Mouse (Mus musculus) limb, embryonic 12.5 days (tissue): ENCODE measurements around the gene Kmt5c. TPM values are rescaled to one million over a fixed set of nuclear protein-coding genes. Genes with fewer than 3 reads are reported as not detected.
A peak's percentile ranks its signal among the peaks of the same experiment; 100 is the strongest.

Experiments
- ATAC-seq: fragments of 200-750 bp; cut with Nextera tagmentation; 2 replicates; pipeline ENCODE4 v1.8.0; 2017; ENCODE audit warnings: low read depth, moderate TSS enrichment; ENCODE audit not compliant: insufficient number of reproducible peaks, insufficient read depth, low FRiP score, low TSS enrichment
- H3K27ac ChIP-seq: fragments of 300-500 bp; sonication (generic); 2 replicates; pipeline ENCODE4 v1.5.1; 2016; ENCODE audit warnings: mild to moderate bottlenecking, moderate library complexity
- H3K27me3 ChIP-seq: fragments of 300-500 bp; sonication (generic); 2 replicates; pipeline ENCODE4 v1.6.1; 2016; ENCODE audit warnings: mild to moderate bottlenecking, moderate library complexity
- H3K36me3 ChIP-seq: fragments of 300-500 bp; sonication (generic); 2 replicates; pipeline ENCODE4 v1.6.1; 2016; ENCODE audit warnings: mild to moderate bottlenecking, moderate library complexity
- H3K4me1 ChIP-seq: fragments of 300-500 bp; sonication (generic); replicated peaks from 2 replicates; pipeline ENCODE4 v1.6.1; 2016
- H3K4me2 ChIP-seq: fragments of 300-500 bp; sonication (generic); 2 replicates; pipeline ENCODE4 v1.6.1; 2016; ENCODE audit warnings: mild to moderate bottlenecking, moderate library complexity
- H3K4me3 ChIP-seq: fragments of 300-500 bp; sonication (generic); replicated peaks from 2 replicates; pipeline ENCODE4 v1.5.1; 2016; ENCODE audit warnings: mild to moderate bottlenecking
- H3K9ac ChIP-seq: fragments of 300-500 bp; sonication (generic); replicated peaks from 2 replicates; pipeline ENCODE4 v1.6.1; 2016; ENCODE audit warnings: mild to moderate bottlenecking, moderate library complexity
- H3K9me3 ChIP-seq: fragments of 300-500 bp; sonication (generic); 2 replicates; pipeline ENCODE4 v1.6.1; 2016; ENCODE audit warnings: mild to moderate bottlenecking, moderate library complexity
- WGBS: fragments of 180-500 bp; shearing (Covaris S2); methylation state at CpG from one replicate; pipeline ENCODE4 v1.1.7; 2016; 5-methylcytosine and 5-hydroxymethylcytosine counted together
- polyA plus RNA-seq: library from polyadenylated mRNA; unstranded; fragments of >200 nt; fragmentation: Nextera tagmentation; extraction: Ambion mirVana; gene quantifications from 2 replicates; pipeline ENCODE4 v1.2.1, GENCODE M21; 2016

Kmt5c gene
- polyA plus RNA-seq, 1 experiment from 2014 or later: 67.3 TPM

DNA sequence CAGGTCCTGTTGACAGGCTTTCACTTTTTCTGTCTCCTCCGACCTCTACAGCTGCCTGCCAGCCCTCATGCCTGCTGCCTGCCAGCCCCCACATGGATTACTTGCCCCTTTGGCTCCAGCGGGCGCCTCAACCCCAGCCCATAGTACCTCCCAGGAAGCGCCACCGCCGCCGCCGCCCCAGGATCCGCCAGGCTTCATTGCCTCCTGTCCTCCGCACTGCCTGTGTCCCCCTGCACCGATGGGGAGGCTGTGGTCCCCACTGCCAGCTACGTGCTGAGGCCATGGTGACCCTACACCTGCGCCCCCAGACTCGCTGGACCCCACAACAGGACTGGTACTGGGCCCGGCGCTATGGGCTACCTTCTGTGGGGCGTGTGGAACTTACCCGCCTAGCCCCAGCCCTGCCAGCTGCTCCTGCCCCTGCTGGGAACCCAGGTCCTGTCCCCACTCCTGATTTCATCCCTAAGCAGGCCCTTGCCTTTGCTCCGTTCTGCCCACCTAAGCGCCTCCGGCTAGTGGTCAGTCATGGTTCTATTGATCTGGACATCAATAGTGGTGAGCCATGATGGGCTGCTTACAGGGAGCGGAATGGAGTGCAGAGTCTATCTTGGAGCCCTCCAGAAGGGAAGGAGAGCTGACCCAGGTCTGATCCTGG is 6.5 kb downstream of the Kmt5c start:
- WGBS: 88% methylated on average over 22 of the region's 22 CpGs
- H3K27me3 ChIP-seq: no peaks in the 10 kb centered on the region
- no peaks in the 10 kb centered on the region for H3K9me3 ChIP-seq
- no peak for ATAC-seq
- no peak overlapping the region for H3K4me3 ChIP-seq
- no peak overlapping the region for H3K4me2 ChIP-seq
- H3K27ac ChIP-seq: no peak overlapping the region
- H3K4me1 ChIP-seq: peaks cover 10% of the 10 kb centered on the region
- H3K36me3 ChIP-seq: peaks cover 55% of the 10 kb centered on the region
- H3K9ac ChIP-seq: no peak overlapping the region

DNA sequence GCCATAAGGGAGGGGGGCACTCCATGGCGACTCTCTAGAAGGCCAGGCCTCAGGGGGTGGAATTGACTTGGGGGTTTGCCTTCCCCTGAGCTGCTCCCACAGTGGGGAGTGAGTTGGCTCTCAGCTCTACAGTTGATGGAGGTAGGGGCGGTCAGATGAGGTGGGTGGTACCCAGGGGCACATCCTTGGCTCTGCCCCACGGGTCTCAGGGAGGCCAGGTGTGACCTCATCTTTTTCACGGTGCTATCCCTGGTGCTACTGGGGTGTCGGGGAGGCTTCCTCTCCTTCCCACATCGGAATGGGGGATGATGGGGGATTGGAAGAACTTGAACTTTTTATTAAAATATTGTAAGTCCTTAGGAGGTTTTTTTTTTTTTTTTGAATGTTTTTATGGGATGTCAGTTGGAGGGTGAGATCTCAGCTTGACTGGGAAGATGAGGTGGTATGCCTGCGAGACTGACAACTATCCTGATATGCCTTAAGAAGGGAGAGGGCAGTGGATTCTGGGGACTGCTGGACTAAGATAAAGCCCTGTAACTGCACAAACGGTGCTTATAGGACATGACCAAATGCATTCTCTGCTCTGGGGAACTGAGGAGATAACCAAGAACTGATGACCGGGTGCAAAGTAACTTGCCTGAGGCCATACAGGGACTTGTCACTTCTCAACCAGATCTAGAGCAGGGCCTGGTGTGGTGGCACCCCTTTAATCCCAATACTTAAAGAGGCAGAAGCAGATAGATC is 7.4 kb downstream of the Kmt5c start:
- no peak for ATAC-seq
- H3K4me2 ChIP-seq: no peak overlapping the region
- H3K9me3 ChIP-seq: no peaks in the 10 kb centered on the region
- no peak overlapping the region for H3K9ac ChIP-seq
- H3K4me1 ChIP-seq: peaks cover 10% of the 10 kb centered on the region
- peaks cover 49% of the 10 kb centered on the region for H3K36me3 ChIP-seq
- H3K27me3 ChIP-seq: no peaks in the 10 kb centered on the region
- H3K27ac ChIP-seq: no peak overlapping the region
- H3K4me3 ChIP-seq: no peak overlapping the region
- WGBS: 66% methylated on average over 9 of the region's 9 CpGs

DNA sequence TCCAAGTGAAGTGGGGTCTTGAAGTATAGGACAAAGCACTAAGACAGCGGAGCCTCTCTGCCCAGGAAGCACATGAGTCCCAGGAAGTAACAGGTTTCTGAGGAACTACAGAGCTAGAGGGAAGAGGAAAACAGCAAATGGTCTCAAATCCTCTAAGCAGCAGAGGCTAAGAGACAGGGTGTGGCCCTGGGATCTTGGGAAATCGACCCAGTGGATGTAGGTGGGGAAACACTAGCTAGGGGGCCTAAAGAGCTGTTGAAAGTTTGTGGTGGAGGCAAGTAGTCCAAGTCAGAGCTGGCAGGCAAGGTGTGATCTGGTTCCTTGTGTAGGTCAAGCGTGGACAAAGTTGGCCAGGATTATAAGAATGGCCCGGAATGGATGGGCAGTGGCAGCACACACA is 8.4 kb downstream of the Kmt5c start:
- no peak for ATAC-seq
- H3K4me3 ChIP-seq: no peak overlapping the region
- H3K9me3 ChIP-seq: no peaks in the 10 kb centered on the region
- WGBS: 76% methylated on average over 4 of the region's 4 CpGs
- no peak overlapping the region for H3K9ac ChIP-seq
- H3K27ac ChIP-seq: no peak overlapping the region
- peaks cover 40% of the 10 kb centered on the region for H3K36me3 ChIP-seq
- H3K4me1 ChIP-seq: peaks cover 12% of the 10 kb centered on the region
- no peak overlapping the region for H3K4me2 ChIP-seq
- no peaks in the 10 kb centered on the region for H3K27me3 ChIP-seq

DNA sequence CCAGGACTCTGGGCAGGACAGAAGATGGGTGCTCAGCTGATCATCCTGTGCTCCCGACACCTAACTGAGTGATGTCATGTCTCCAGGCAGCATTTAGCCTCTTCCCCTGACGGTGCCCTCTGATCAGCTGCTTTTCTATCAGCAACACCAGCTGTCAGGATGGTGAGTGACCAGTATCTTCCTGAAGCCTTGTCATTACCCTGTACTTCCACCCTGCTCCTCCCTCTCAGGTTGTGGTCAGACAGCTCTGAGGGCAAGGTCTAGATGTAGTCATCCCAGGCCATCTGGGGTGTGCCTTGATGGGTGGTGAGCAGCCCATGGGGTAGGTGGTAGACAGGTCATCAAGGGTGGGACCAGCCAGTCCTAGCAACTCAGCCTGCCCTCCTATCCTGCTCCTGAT is 9.3 kb downstream of the Kmt5c start:
- Histone ChIP-seq H3K9ac (no peak overlapping the region), H3K4me3 (no peak overlapping the region), H3K27ac (no peak overlapping the region), H3K4me1 (peaks cover 12% of the 10 kb centered on the region), H3K27me3 (no peaks in the 10 kb centered on the region), H3K36me3 (peaks cover 31% of the 10 kb centered on the region), H3K4me2 (no peak overlapping the region), H3K9me3 (no peaks in the 10 kb centered on the region)
- ATAC-seq: no peak
- WGBS: 89% methylated on average over 2 of the region's 2 CpGs

DNA sequence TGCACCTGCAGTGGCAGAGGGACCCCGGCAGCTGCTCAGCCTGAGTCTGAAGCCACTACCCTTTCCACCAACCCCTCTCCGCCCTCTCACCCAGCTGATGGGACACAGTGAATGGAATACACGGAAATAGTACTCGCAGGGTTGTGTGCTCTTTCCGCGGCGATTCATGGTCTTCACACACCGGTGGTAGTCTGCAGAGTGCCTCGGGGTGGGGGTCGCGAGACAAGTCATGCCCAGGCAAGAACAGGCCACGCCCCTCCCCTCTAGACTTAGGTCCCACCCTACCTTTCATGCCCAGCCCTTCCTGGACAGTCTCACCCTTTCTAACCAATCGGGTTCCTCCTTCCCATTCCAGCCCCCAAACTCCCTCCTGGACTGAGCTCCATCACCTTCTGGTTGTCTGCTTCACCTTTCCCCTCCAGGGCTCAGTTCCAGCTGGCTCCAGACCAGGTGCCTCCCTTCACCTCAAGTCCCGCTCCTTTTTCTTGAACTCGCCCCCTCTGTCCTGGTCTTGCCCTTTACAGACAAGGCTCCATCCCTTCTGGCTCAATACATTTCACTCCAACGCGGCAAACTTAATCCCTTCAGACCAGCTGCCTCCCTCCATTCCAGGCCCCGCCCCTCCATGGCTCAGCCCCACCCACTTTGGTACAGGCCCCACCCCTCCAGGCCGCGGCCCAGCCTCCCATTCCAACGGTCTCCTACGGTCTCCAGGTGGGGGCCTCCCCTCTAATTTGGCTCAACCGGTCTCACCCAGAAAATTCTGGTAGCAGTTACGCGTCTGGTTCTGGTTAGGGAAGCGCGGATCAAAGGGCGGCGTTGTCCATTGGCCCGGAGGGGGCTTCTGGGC is 12.3 kb downstream of the Kmt5c start:
- H3K4me2 ChIP-seq: peak overlapping the region; percentile 61
- H3K36me3 ChIP-seq: peaks cover 4% of the 10 kb centered on the region; the same call in 1 of the 2 replicates
- H3K9ac ChIP-seq: peak overlapping the region; percentile 42
- ATAC-seq: peak; percentile 63
- WGBS: 2% methylated on average over 30 of the region's 30 CpGs
- H3K9me3 ChIP-seq: 0 out of 2 replicates have a peak, but pooled peaks cover 5% of the 10 kb centered on the region
- H3K27me3 ChIP-seq: no peaks in the 10 kb centered on the region
- H3K27ac ChIP-seq: peak overlapping the region; percentile 87
- peaks cover 12% of the 10 kb centered on the region for H3K4me1 ChIP-seq
- peak overlapping the region; percentile 44 for H3K4me3 ChIP-seq

DNA sequence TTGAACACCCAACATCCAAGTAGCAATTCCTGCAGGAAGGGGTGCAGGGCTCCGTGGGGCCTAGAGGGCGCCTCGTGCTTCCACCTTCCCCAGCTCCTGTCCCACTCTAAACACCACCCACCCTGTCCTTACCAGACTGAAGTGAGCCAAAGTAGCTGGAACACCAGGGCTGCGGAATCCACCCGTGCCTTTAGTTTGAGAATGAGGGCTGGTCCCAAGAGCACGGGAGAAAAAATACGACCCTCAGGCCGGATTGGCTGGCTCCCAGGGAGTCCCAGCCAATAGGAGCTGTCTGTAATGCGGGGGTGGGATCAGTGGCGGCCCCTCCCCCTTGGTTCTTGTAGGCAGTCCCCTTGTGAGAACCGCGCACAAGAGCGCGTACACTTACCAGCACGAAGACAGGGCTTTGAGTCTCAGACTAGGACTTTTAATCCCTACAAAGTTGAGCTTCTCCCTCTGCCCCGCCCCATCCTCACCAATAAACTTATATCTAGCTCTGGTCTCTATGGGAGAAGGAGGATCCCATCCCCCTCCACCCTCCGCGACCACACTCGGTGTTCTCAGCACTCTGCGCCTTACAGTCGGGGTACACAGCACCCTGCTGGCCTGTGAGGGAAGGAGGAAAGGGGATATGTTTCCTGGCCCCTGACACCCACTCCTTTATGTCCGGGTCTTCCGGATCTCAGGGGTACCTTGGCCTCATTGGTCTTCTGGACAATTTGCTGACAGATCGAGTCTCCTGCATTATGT is 13.1 kb downstream of the Kmt5c start, which contains the start of gene Cox6b2:
Gene Cox6b2, minus strand, starts transcription at position 274 of the 750 bp plus-strand sequence.
- H3K9ac ChIP-seq: peak within 1 kb of the TSS; percentile 42
- no peaks in the 10 kb centered on the region for H3K27me3 ChIP-seq
- H3K27ac ChIP-seq: peak within 1 kb of the TSS; percentile 87
- peaks cover 4% of the 10 kb centered on the region; the same call in 1 of the 2 replicates for H3K36me3 ChIP-seq
- H3K9me3 ChIP-seq: 0 out of 2 replicates have a peak, but pooled peaks cover 5% of the 10 kb centered on the region
- ATAC-seq: peak; percentile 93
- WGBS: 5% methylated on average over 24 of the region's 24 CpGs
- peak within 1 kb of the TSS; percentile 61 for H3K4me2 ChIP-seq
- H3K4me1 ChIP-seq: peaks cover 12% of the 10 kb centered on the region
- peak within 1 kb of the TSS; percentile 44 for H3K4me3 ChIP-seq

DNA sequence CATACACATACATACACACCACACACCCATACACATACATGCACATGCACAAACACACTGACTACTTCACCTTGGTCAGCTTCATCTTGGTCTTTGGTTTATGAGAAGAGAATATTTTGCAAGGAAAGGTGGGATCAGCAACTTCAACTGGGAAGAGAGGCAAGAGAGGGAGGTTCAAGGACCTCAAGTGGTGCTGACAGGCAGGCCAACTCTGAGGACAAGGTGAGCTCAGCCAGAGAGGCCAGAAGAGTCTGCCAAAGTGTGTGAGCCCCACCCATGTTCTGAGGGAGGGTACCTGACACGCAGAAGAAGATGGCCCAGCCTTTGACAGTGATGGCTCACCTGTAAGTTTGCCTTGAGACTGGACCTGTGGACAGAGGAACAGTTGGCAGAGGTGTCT is 19.8 kb downstream of the Kmt5c start:
- H3K36me3 ChIP-seq: no peaks in the 10 kb centered on the region
- H3K27ac ChIP-seq: no peak overlapping the region
- no peak for ATAC-seq
- 50% methylated on average over 1 of the region's 1 CpGs for WGBS
- no peaks in the 10 kb centered on the region for H3K4me1 ChIP-seq
- no peaks in the 10 kb centered on the region for H3K27me3 ChIP-seq
- H3K4me3 ChIP-seq: no peak overlapping the region
- H3K9ac ChIP-seq: no peak overlapping the region
- 0 out of 2 replicates have a peak, but pooled peaks cover 5% of the 10 kb centered on the region for H3K9me3 ChIP-seq
- H3K4me2 ChIP-seq: no peak overlapping the region

DNA sequence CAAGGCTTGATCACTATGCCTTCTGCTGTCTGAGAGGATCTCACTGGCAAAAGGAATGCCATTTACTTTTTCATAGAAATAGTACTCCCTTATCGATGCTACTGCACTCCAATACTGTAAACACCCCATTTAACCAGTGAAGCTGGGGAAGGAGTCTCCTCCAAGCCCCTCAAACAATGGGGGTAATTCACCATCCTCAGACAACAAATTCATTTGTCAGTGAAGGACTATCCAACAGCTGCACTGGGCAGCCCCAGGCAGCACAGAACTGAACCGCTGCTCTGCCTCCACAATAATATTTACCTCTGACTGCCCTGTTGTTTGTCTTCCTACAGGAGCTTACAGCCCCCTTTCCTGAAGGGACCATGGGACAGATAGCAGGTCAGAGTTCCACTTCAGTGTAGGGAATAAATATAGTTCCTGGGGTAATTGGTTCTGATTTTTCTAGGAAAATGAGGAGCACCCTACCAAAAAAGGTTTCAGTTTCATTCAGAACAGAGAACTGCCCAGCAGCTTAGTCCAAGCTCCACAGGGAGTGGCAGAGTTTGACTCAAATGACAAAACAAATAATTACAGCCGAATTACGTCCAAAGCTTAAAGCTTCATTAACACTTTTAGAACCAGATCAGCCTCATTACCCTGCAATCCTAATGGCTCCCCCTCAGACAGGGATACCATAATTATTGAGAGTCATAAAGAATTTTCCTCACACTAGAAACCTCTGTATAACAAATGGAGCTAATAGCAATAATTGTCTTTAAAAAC is 25.2 kb downstream of the Kmt5c start:
- Histone ChIP-seq H3K4me2 (peak overlapping the region; percentile 7; the same call in 1 of the 2 replicates), H3K4me3 (no peak overlapping the region), H3K27me3 (no peaks in the 10 kb centered on the region), H3K9ac (peak overlapping the region; percentile 14; the same call in 1 of the 2 replicates), H3K36me3 (no peaks in the 10 kb centered on the region), H3K27ac (no peak overlapping the region), H3K9me3 (no peaks in the 10 kb centered on the region), H3K4me1 (no peaks in the 10 kb centered on the region)
- WGBS: 19% methylated on average over 4 of the region's 4 CpGs
- no peak for ATAC-seq

DNA sequence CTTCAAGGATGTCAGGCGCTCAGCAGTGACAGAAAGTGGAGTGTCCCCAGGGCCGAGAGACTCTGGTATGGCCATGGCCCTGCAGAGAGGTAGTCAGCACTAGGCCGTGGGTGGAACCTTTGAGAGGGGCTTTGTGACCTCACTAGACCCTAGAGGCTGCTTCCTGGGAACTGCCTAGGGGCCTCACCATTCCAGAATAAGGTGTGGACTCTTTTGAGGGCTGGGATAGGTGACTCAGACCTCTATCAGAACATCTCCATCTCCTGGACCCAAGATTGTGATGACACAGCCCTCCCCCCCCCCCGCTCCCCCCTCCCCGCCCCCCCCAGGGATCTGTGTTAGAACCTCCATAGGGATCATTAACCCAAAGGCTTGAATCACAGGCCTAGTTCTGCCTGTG is 31.3 kb downstream of the Kmt5c start, which contains the start of gene Fam71e2:
Gene Fam71e2, minus strand, starts transcription at position 101 of the 400 bp plus-strand sequence.
- Histone ChIP-seq H3K4me3 (no peak within 1 kb of the TSS), H3K9me3 (no peaks in the 10 kb centered on the region), H3K27me3 (peaks cover 21% of the 10 kb centered on the region), H3K36me3 (no peaks in the 10 kb centered on the region), H3K27ac (no peak within 1 kb of the TSS), H3K4me2 (no peak within 1 kb of the TSS), H3K4me1 (no peaks in the 10 kb centered on the region), H3K9ac (no peak within 1 kb of the TSS; the same call in 1 of the 2 replicates)
- ATAC-seq: no peak
- 65% methylated on average over 3 of the region's 5 CpGs for WGBS

DNA sequence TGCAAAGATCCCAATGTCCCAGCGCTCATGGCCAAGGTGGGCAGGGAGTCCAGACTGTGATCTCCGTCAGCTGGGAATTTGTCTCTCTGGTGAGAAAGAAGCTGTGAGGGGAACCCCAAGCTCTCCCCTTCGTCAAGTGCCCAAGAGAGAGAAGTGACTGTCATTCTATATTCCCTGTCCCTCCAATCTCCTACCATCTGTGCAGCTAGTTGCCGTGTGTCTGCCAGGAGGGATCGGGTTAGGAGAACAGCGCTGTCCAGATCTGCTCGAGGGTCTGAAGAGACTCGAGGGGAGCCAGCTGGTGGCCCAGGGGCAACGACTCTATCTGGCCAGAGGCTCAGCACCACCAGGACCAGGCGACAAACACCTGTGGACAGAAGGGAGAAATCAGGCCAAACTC is 36.2 kb downstream of the Kmt5c start:
- H3K4me3 ChIP-seq: no peak overlapping the region
- no peak for ATAC-seq
- H3K36me3 ChIP-seq: no peaks in the 10 kb centered on the region
- H3K9me3 ChIP-seq: no peaks in the 10 kb centered on the region
- no peak overlapping the region for H3K9ac ChIP-seq
- no peak overlapping the region for H3K27ac ChIP-seq
- peaks cover 22% of the 10 kb centered on the region for H3K4me1 ChIP-seq
- no peak overlapping the region for H3K4me2 ChIP-seq
- 50% methylated on average over 10 of the region's 10 CpGs for WGBS
- peaks cover 61% of the 10 kb centered on the region for H3K27me3 ChIP-seq
